Comparison of ENCODE assay signal across 27 mouse cellular contexts in genomic region chr17:62248011-62248410, GRCm38 (mm10).
"Had no signal": no experiment of that assay in that cellular context is flagged by ENCODE, and none has a peak within 500 bp of the region (broad histone marks: within the 10 kb centered on the region; RNA-seq: fewer than 3 reads in every experiment).

No protein-coding gene starts in this region.

- DNase-seq: gastrocnemius, adult 2 months; gastrocnemius, postnatal 10 days; gastrocnemius, postnatal 25 days; heart, adult 18-20 months; heart, postnatal 10 days; heart, postnatal 4 days; kidney, adult 18-20 months; kidney, adult 9 months; kidney, postnatal 14 days; kidney, postnatal 4 days; liver had no signal

- H3K9me3 ChIP-seq: heart, embryonic 10.5 days; heart, embryonic 12.5 days; hindbrain, embryonic 10.5 days; hindbrain, embryonic 12.5 days; intestine, embryonic 15.5 days; kidney, embryonic 15.5 days; limb, embryonic 10.5 days; limb, embryonic 12.5 days had no signal

- H3K9ac ChIP-seq: heart, embryonic 12.5 days; hindbrain, embryonic 12.5 days; hindbrain, embryonic 14.5 days; intestine, embryonic 15.5 days; kidney, embryonic 15.5 days; limb, embryonic 12.5 days had no signal

- H3K4me2 ChIP-seq: heart, embryonic 12.5 days; hindbrain, embryonic 12.5 days; hindbrain, embryonic 14.5 days; intestine, embryonic 15.5 days; kidney, embryonic 15.5 days; limb, embryonic 12.5 days; liver, embryonic 11.5 days had no signal

- H3K27ac ChIP-seq: gastrocnemius, adult 2 months; heart, embryonic 10.5 days; hindbrain, embryonic 10.5 days; hindbrain, embryonic 12.5 days; hindbrain, embryonic 14.5 days; intestine, embryonic 15.5 days; kidney, embryonic 15.5 days; kidney, postnatal 0 days; layer of hippocampus, adult 2 months; left cerebral cortex, adult 2 months; limb, embryonic 10.5 days; limb, embryonic 12.5 days had no signal

- H3K4me1 ChIP-seq: hindbrain, embryonic 12.5 days; intestine, embryonic 15.5 days; kidney, embryonic 15.5 days; limb, embryonic 10.5 days; limb, embryonic 12.5 days had no signal

- H3K27me3 ChIP-seq: heart, embryonic 12.5 days; hindbrain, embryonic 12.5 days; intestine, embryonic 15.5 days; kidney, embryonic 15.5 days; limb, embryonic 12.5 days had no signal

- ATAC-seq: hindbrain, embryonic 16.5 days; inflammation-experienced regulatory T-cells, adult 6 months; intestine, embryonic 15.5 days; intestine, postnatal 0 days had no signal

- H3K4me3 ChIP-seq: gastrocnemius, adult 2 months; heart, embryonic 10.5 days; heart, embryonic 12.5 days; hindbrain, embryonic 10.5 days; hindbrain, embryonic 12.5 days; intestine, embryonic 15.5 days; kidney, embryonic 15.5 days; layer of hippocampus, adult 2 months; left cerebral cortex, adult 2 months; limb, embryonic 10.5 days; limb, embryonic 12.5 days had no signal

- H3K36me3 ChIP-seq: heart, embryonic 10.5 days; heart, embryonic 12.5 days; hindbrain, embryonic 10.5 days; hindbrain, embryonic 12.5 days; intestine, embryonic 15.5 days; kidney, embryonic 15.5 days; limb, embryonic 10.5 days; limb, embryonic 12.5 days had no signal
